Mouse (Mus musculus) embryonic facial prominence, embryonic 12.5 days (tissue): ENCODE measurements around the gene Fbxl14. TPM values are rescaled to one million over a fixed set of nuclear protein-coding genes. Genes with fewer than 3 reads are reported as not detected.

ENCODE experiments used
- ATAC-seq: fragments of 200-750 bp; cut with Nextera tagmentation; 2 replicates; pipeline ENCODE4 v1.8.0; 2017; ENCODE audit not compliant: insufficient number of reproducible peaks, insufficient read depth, low FRiP score, low TSS enrichment
- H3K27ac ChIP-seq: fragments of 300-500 bp; sonication (generic); 2 replicates; pipeline ENCODE4 v1.5.1; 2016; ENCODE audit warnings: mild to moderate bottlenecking
- H3K27me3 ChIP-seq: fragments of 300-500 bp; sonication (generic); 2 replicates; pipeline ENCODE4 v1.6.1; 2016; ENCODE audit warnings: mild to moderate bottlenecking, moderate library complexity
- H3K36me3 ChIP-seq: fragments of 300-500 bp; sonication (generic); 2 replicates; pipeline ENCODE4 v1.6.1; 2016; ENCODE audit warnings: mild to moderate bottlenecking
- H3K4me1 ChIP-seq: fragments of 300-500 bp; sonication (generic); 2 replicates; pipeline ENCODE4 v1.6.1; 2016
- H3K4me2 ChIP-seq: fragments of 300-500 bp; sonication (generic); replicated peaks from 2 replicates; pipeline ENCODE4 v1.6.1; 2016; ENCODE audit warnings: mild to moderate bottlenecking, moderate library complexity
- H3K4me3 ChIP-seq: fragments of 300-500 bp; sonication (generic); 2 replicates; pipeline ENCODE4 v1.5.1; 2016; ENCODE audit warnings: mild to moderate bottlenecking
- H3K9ac ChIP-seq: fragments of 300-500 bp; sonication (generic); 2 replicates; pipeline ENCODE4 v1.6.1; 2016; ENCODE audit warnings: mild to moderate bottlenecking, moderate library complexity
- H3K9me3 ChIP-seq: fragments of 300-500 bp; sonication (generic); 2 replicates; pipeline ENCODE4 v1.6.1; 2016; ENCODE audit warnings: mild to moderate bottlenecking, moderate library complexity
- WGBS: fragments of 180-500 bp; shearing (Covaris S2); methylation state at CpG from one replicate; pipeline ENCODE4 v1.1.7; 2016; 5-methylcytosine and 5-hydroxymethylcytosine counted together
- polyA plus RNA-seq: library from polyadenylated mRNA; unstranded; fragments of >200 nt; fragmentation: Nextera tagmentation; extraction: Ambion mirVana; gene quantifications from 2 replicates; pipeline ENCODE4 v1.2.1, GENCODE M21; 2016

Fbxl14 gene
- polyA plus RNA-seq, 1 experiment from 2014 or later = 4.1 TPM

DNA sequence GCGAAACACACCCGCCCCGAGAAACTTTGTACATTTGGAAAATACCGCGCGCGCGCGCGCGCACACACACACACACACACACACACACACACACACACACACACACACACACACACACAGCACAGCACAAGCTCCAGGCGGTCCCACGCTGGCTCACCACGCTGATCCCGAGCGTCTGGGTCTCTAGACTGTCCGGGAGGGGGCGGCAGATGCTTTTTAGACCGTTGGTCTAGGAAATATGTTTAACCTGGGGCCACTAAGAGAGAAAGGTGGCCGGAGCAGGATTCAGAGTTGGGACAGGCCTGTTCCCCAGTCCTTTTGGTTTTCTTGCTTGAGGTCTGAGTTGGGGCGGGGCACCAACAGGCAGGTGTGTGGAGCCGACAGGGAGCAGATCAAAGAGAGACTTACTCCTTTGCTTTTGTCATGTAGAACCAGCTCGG, 30.4 kb upstream of the Fbxl14 start:
- H3K36me3 ChIP-seq = no peaks in the 10 kb centered on the region
- H3K27me3 ChIP-seq = 0 out of 2 replicates have a peak, but pooled peaks cover 3% of the 10 kb centered on the region
- H3K4me2 ChIP-seq = peak overlapping the region; percentile 63
- H3K9me3 ChIP-seq = no peaks in the 10 kb centered on the region
- peak overlapping the region; percentile 31 for H3K4me3 ChIP-seq
- peak; percentile 49; the same call in 1 of the 2 replicates for ATAC-seq
- WGBS = 2% methylated on average over 23 of the region's 23 CpGs
- no peak overlapping the region for H3K27ac ChIP-seq
- H3K4me1 ChIP-seq = peaks cover 20% of the 10 kb centered on the region; the same call in 1 of the 2 replicates
- peak overlapping the region; percentile 49 for H3K9ac ChIP-seq

DNA sequence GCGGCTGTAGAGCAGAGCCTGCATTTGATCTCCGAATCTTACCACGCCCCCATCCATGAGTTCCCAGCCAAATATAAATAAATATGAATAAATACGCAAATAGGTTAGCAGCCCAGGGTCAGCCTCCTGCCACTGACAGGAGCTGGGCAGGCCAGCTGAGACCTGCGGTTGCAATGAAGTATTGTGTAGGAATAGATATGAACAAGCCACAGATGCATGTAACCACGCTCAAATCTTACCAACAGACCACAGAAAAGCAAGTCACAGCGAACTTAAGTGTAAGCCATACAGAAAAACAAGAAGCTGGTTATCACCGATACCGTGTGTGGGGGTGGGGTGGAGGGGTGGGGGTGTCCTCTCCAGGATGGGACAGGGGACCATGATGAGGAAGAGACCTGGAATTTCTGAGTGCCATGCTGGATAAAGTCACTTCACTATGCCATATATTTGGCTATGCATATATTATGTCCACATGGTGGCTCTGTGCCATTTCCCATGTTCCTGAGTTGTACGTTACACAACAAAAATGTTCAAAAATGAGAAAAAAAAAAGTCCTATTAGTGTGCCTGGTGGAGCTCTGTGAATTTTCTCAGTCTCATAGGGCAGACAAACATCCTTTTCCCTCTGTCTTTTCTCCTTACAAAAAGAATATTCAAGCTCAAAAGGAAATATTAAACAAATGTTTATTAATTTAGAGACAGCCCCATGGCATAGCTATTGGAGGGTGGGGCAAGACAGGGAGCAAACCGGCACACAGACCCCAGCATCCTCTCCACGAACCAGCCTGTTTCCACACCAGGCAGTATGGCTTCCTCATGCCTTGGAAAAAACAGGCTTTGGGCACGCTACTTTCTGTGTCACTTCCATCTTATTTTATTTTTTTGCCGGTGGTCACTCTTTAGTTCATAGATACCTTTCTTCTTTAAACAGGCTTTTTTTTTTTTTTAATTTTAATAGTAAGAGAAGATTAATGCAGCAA, 28.2 kb upstream of the Fbxl14 start:
- no peak overlapping the region for H3K27ac ChIP-seq
- H3K27me3 ChIP-seq = 0 out of 2 replicates have a peak, but pooled peaks cover 3% of the 10 kb centered on the region

DNA sequence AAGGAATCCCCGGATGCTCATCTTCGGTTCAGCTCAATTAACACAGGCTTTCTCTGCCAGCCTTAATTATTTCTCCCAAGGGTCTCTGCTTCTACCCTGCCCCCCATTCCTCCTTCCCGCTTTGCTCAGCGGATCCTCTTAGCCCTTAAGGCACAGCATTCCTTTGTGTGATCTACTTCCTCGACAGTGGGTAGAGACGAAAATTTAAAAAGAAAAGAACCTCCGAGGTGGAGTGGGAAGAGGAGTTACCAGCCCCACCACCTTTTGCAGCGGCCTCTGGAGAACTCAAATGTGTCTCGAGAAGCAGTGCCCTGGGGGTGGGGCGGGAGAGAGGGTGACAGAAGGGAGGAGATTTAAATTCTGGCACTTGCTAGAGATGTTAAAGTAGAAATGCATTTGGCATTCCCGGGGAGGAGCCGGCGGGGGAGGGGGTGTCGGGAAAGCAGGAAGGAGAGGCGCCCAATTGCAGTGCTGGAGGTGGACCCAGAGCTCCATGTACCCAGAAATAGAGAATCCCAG, 27.4 kb upstream of the Fbxl14 start:
- no peaks in the 10 kb centered on the region for H3K9me3 ChIP-seq
- H3K36me3 ChIP-seq = no peaks in the 10 kb centered on the region
- H3K27me3 ChIP-seq = 0 out of 2 replicates have a peak, but pooled peaks cover 3% of the 10 kb centered on the region
- peak overlapping the region; percentile 33 for H3K4me3 ChIP-seq
- peak overlapping the region; percentile 49; the same call in 1 of the 2 replicates for H3K9ac ChIP-seq
- no peak for ATAC-seq
- H3K4me1 ChIP-seq = peaks cover 20% of the 10 kb centered on the region; the same call in 1 of the 2 replicates
- H3K4me2 ChIP-seq = peak overlapping the region; percentile 67
- under 1% methylated on average over 15 of the region's 15 CpGs for WGBS
- peak overlapping the region; percentile 63 for H3K27ac ChIP-seq

More for the DNA sequence above, 28.2 kb upstream of the Fbxl14 start:
- no peaks in the 10 kb centered on the region for H3K36me3 ChIP-seq
- peak overlapping the region; percentile 67 for H3K4me2 ChIP-seq
- no peak overlapping the region for H3K9ac ChIP-seq
- peak overlapping the region; percentile 33; the same call in 1 of the 2 replicates for H3K4me3 ChIP-seq
- 35% methylated on average over 14 of the region's 14 CpGs for WGBS
- ATAC-seq = no peak
- H3K9me3 ChIP-seq = no peaks in the 10 kb centered on the region
- H3K4me1 ChIP-seq = peaks cover 20% of the 10 kb centered on the region; the same call in 1 of the 2 replicates

DNA sequence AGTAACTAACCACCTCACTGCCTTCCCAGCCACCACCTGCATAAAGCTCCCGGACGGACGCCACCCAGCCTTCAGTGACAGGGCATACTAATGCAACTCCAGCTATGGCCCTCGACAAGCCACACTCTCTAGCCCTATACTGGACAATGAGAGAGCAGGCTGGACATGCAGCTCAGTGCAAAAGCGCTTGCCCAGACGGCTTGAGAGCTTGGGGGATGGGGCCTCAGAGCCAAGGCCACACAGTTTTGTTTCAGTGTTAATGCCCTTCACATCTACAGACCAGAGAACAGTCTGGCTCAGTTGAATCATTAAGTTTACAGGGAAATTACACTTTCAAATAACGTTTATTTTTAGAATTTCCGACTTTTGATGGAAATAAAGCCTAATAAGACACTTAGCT, 21.3 kb upstream of the Fbxl14 start:
- Histone ChIP-seq H3K9me3 (no peaks in the 10 kb centered on the region), H3K4me2 (no peak overlapping the region), H3K9ac (no peak overlapping the region), H3K27me3 (no peaks in the 10 kb centered on the region), H3K36me3 (no peaks in the 10 kb centered on the region), H3K4me1 (no peaks in the 10 kb centered on the region), H3K27ac (no peak overlapping the region), H3K4me3 (no peak overlapping the region)
- WGBS = 69% methylated on average over 8 of the region's 8 CpGs
- no peak for ATAC-seq

DNA sequence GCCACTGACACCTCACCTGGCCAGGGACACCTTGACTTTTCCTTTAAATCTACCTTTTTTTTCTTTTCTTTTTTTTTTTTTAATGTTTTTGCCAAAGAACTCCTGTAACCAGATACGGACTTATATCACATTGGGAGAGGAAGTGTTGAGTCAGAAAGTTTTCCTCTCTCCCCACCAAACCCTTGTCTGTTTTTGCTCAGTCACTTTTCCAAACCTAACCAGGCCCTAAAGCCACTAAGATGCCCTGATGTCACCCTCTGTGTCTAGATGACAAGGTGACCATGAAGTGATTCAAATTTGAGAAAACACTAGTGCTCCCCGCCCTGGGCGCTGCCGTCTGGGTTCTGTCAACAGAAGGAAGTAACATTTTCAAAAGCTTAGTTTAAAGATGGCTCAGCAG, 20.4 kb upstream of the Fbxl14 start:
- ATAC-seq = no peak
- Histone ChIP-seq H3K9me3 (no peaks in the 10 kb centered on the region), H3K9ac (no peak overlapping the region), H3K27me3 (no peaks in the 10 kb centered on the region), H3K27ac (no peak overlapping the region), H3K36me3 (no peaks in the 10 kb centered on the region), H3K4me1 (no peaks in the 10 kb centered on the region), H3K4me2 (no peak overlapping the region), H3K4me3 (no peak overlapping the region)
- WGBS = 72% methylated on average over 4 of the region's 4 CpGs

- ATAC-seq = no peak
- Histone ChIP-seq H3K27ac (no peak overlapping the region), H3K9ac (no peak overlapping the region), H3K4me1 (no peaks in the 10 kb centered on the region), H3K4me3 (no peak overlapping the region), H3K36me3 (no peaks in the 10 kb centered on the region), H3K4me2 (no peak overlapping the region), H3K27me3 (no peaks in the 10 kb centered on the region), H3K9me3 (no peaks in the 10 kb centered on the region)
- 72% methylated on average over 5 of the region's 5 CpGs for WGBS
Measured at GRCm38 (mm10) chr6:119460391-119460790, 19.1 kb upstream of the Fbxl14 start.

GRCm38 (mm10) chr6:119466161-119466560, 13.3 kb upstream of the Fbxl14 start:
- Histone ChIP-seq H3K4me2 (no peak overlapping the region), H3K4me1 (peaks cover 3% of the 10 kb centered on the region; the same call in 1 of the 2 replicates), H3K27me3 (no peaks in the 10 kb centered on the region), H3K9ac (no peak overlapping the region), H3K9me3 (no peaks in the 10 kb centered on the region), H3K4me3 (no peak overlapping the region), H3K27ac (no peak overlapping the region), H3K36me3 (no peaks in the 10 kb centered on the region)
- 87% methylated on average over 1 of the region's 1 CpGs for WGBS
- ATAC-seq = no peak

- H3K4me3 ChIP-seq = no peak overlapping the region
- ATAC-seq = no peak
- no peak overlapping the region for H3K27ac ChIP-seq
- no peak overlapping the region for H3K4me2 ChIP-seq
- H3K36me3 ChIP-seq = no peaks in the 10 kb centered on the region
- peaks cover 3% of the 10 kb centered on the region; the same call in 1 of the 2 replicates for H3K4me1 ChIP-seq
- no peaks in the 10 kb centered on the region for H3K9me3 ChIP-seq
- no peak overlapping the region for H3K9ac ChIP-seq
- no peaks in the 10 kb centered on the region for H3K27me3 ChIP-seq
- 63% methylated on average over 10 of the region's 10 CpGs for WGBS
Measured at GRCm38 (mm10) chr6:119466921-119467784, 12.3 kb upstream of the Fbxl14 start.

GRCm38 (mm10) chr6:119467785-119468059, 11.7 kb upstream of the Fbxl14 start:
- Histone ChIP-seq H3K36me3 (no peaks in the 10 kb centered on the region), H3K9me3 (no peaks in the 10 kb centered on the region), H3K27ac (no peak overlapping the region), H3K9ac (no peak overlapping the region), H3K4me2 (no peak overlapping the region), H3K4me1 (peaks cover 3% of the 10 kb centered on the region; the same call in 1 of the 2 replicates), H3K27me3 (no peaks in the 10 kb centered on the region), H3K4me3 (no peak overlapping the region)
- 77% methylated on average over 2 of the region's 2 CpGs for WGBS
- no peak for ATAC-seq

DNA sequence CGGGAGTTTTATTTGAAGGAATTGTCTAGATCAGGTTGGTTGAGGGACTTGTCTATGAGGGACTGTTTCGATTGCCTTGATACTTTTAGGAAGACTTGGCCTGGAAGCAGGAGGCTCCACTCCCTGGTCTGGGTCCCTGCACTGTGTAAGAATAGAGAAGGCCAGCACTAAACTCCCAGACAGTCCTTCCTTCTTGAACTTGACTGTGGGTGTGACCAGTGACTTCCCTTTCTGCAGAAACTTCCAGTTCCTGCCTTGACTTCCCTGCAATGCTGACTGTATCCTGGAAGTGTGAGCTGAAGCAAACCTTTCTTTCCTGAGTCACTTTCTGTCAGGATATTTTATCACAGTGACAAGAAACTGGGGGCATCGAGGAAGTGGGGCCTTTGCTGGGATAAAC, 8.7 kb upstream of the Fbxl14 start:
- ATAC-seq = no peak
- WGBS = 90% methylated on average over 3 of the region's 3 CpGs
- Histone ChIP-seq H3K9me3 (no peaks in the 10 kb centered on the region), H3K4me3 (no peak overlapping the region), H3K27ac (no peak overlapping the region), H3K4me2 (no peak overlapping the region), H3K27me3 (no peaks in the 10 kb centered on the region), H3K9ac (no peak overlapping the region), H3K36me3 (no peaks in the 10 kb centered on the region), H3K4me1 (peaks cover 3% of the 10 kb centered on the region; the same call in 1 of the 2 replicates)

DNA sequence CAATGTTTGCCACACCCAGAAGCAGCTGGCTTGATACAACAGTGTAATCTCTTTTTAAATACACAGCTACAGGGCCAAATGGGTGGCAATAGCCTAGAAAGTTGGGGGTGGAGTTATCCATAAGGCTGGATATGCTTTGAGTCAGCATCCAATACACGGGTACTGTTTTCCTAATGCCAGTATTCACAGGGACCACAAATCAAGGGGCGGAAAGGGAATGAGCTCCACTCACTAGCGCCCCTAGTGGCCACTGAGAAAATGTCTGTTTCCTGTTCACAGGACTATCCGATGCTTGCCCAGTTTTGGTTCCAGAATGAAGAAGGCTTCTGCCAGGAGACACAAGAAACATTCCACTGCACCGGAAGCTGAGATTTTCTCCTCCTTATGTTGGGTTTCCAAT, 7.3 kb upstream of the Fbxl14 start:
- H3K9ac ChIP-seq = no peak overlapping the region
- H3K4me2 ChIP-seq = no peak overlapping the region
- H3K4me1 ChIP-seq = peaks cover 4% of the 10 kb centered on the region; the same call in 1 of the 2 replicates
- H3K27ac ChIP-seq = no peak overlapping the region
- ATAC-seq = no peak
- no peaks in the 10 kb centered on the region for H3K27me3 ChIP-seq
- 36% methylated on average over 5 of the region's 5 CpGs for WGBS
- H3K4me3 ChIP-seq = no peak overlapping the region
- no peaks in the 10 kb centered on the region for H3K9me3 ChIP-seq
- no peaks in the 10 kb centered on the region for H3K36me3 ChIP-seq
